Mouse (Mus musculus) cerebellum, adult 2 months (tissue): ENCODE measurements at regions not wholly inside any gene's neighbourhood (a gene's known extent, or its start where the extent isn't known, plus 50 kb on each side); places are given as distances from the start of the nearest gene placed in this dataset.

Experiments
- DNase-seq, 2 experiments: peaks; one replicate each; pipeline ENCODE4 v3.0.0; 2021
- H3K27ac ChIP-seq: fragments of 200-500 bp; 2 replicates; pipeline ENCODE4 v1.5.1; 2012; ENCODE audit warnings: low read length, control low read depth, inconsistent platforms; ENCODE audit not compliant: insufficient read depth
- H3K27me3 ChIP-seq: fragments of 200-500 bp; 2 replicates; pipeline ENCODE4 v1.6.1; 2012; ENCODE audit warnings: inconsistent platforms, mild to moderate bottlenecking, low read length, moderate library complexity; ENCODE audit not compliant: control insufficient read depth, insufficient read depth
- H3K4me1 ChIP-seq: fragments of 200-500 bp; 2 replicates; pipeline ENCODE4 v1.6.1; 2011; ENCODE audit warnings: low read length; ENCODE audit not compliant: control insufficient read depth, insufficient read depth
- H3K4me3 ChIP-seq: fragments of 200-500 bp; replicated peaks from 2 replicates; pipeline ENCODE3; 2011; ENCODE audit warnings: mild to moderate bottlenecking, low read depth, low read length, control low read depth; ENCODE audit not compliant: insufficient read depth
- CTCF ChIP-seq: fragments of 200-500 bp; IDR thresholded peaks from 2 replicates; pipeline ENCODE4 v1.5.1; 2011; ENCODE audit warnings: low read depth, mild to moderate bottlenecking, control low read depth, low read length, moderate library complexity, borderline replicate concordance; ENCODE audit not compliant: insufficient read depth
- POLR2A ChIP-seq: fragments of 200-500 bp; IDR thresholded peaks from 2 replicates; pipeline ENCODE4 v1.6.1; 2011; ENCODE audit warnings: low read length, control low read depth, borderline replicate concordance; ENCODE audit not compliant: insufficient read depth
- WGBS: fragments of 180-500 bp; shearing (Covaris S2); methylation state at CpG from one replicate; pipeline ENCODE4 v1.1.7; 2018; 5-methylcytosine and 5-hydroxymethylcytosine counted together

- TF ChIP-seq CTCF (no peak), POLR2A (no peak)
Measured at GRCm38 (mm10) chr15:19395681-19396080, 576.9 kb downstream of the Cdh10 start.

More at GRCm38 (mm10) chr15:19395681-19396080, 576.9 kb downstream of the Cdh10 start:
- Histone ChIP-seq H3K4me3 (no peak overlapping the region), H3K4me1 (no peaks in the 10 kb centered on the region), H3K27me3 (no peaks in the 10 kb centered on the region), H3K27ac (no peak overlapping the region)
- 94% methylated on average over 1 of the region's 1 CpGs for WGBS
- DNase-seq: no peak
